Comparison of ENCODE assay signal across 28 mouse cellular contexts in genomic region chr9:39515531-39515930, GRCm38 (mm10). TPM values are rescaled to one million over a fixed set of nuclear protein-coding genes. Genes with fewer than 3 reads are reported as not detected.
"Had no signal": no experiment of that assay in that cellular context is flagged by ENCODE, and none has a peak within 500 bp of the region (broad histone marks: within the 10 kb centered on the region; RNA-seq: fewer than 3 reads in every experiment).

TSS of gene Olfr957 (minus strand) at chr9:39515809.

- H3K4me2 ChIP-seq: kidney, embryonic 15.5 days; limb, embryonic 12.5 days; liver, embryonic 11.5 days; lung, embryonic 14.5 days; midbrain, embryonic 12.5 days; midbrain, embryonic 15.5 days; neural tube, embryonic 12.5 days; neural tube, embryonic 15.5 days had no signal

- H3K9me3 ChIP-seq: kidney, embryonic 15.5 days; limb, embryonic 12.5 days; midbrain, embryonic 12.5 days; midbrain, embryonic 15.5 days; neural tube, embryonic 12.5 days; neural tube, embryonic 15.5 days had no signal

- H3K27me3 ChIP-seq: kidney, embryonic 15.5 days; limb, embryonic 12.5 days; midbrain, embryonic 12.5 days; midbrain, embryonic 15.5 days; neural tube, embryonic 12.5 days; neural tube, embryonic 15.5 days had no signal

- DNase-seq: kidney, adult 8-10 months; kidney, postnatal 10 days; kidney, postnatal 36 days; layer of hippocampus, postnatal 36 days; liver, postnatal 0 days; lung, embryonic 14.5 days; right cerebral cortex, postnatal 25 days; spleen, adult 18-20 months; thymus, adult 18-20 months; thymus, postnatal 36 days had no signal

- H3K4me1 ChIP-seq: kidney, embryonic 15.5 days; limb, embryonic 12.5 days; midbrain, embryonic 12.5 days; midbrain, embryonic 15.5 days; neural tube, embryonic 12.5 days; neural tube, embryonic 15.5 days had no signal

- H3K36me3 ChIP-seq: kidney, embryonic 15.5 days; limb, embryonic 12.5 days; midbrain, embryonic 12.5 days; midbrain, embryonic 15.5 days; neural tube, embryonic 12.5 days; neural tube, embryonic 15.5 days had no signal

- H3K4me3 ChIP-seq: kidney, embryonic 15.5 days; left cerebral cortex, adult 2 months; limb, embryonic 12.5 days; midbrain, embryonic 12.5 days; midbrain, embryonic 15.5 days; neural tube, embryonic 12.5 days; neural tube, embryonic 15.5 days had no signal

- H3K27ac ChIP-seq: kidney, embryonic 15.5 days; left cerebral cortex, adult 2 months; limb, embryonic 12.5 days; liver, embryonic 14.5 days; macrophage; midbrain, embryonic 12.5 days; midbrain, embryonic 15.5 days; neural tube, embryonic 12.5 days; neural tube, embryonic 15.5 days had no signal

- H3K9ac ChIP-seq: kidney, embryonic 15.5 days; limb, embryonic 12.5 days; liver, embryonic 14.5 days; liver, postnatal 0 days; lung, embryonic 14.5 days; midbrain, embryonic 12.5 days; midbrain, embryonic 15.5 days; neural tube, embryonic 12.5 days; neural tube, embryonic 15.5 days had no signal

- ATAC-seq: liver, postnatal 0 days; lung, postnatal 0 days; midbrain, embryonic 15.5 days had no signal

RNA-seq across cellular contexts. Expression of gene Olfr957, which starts in this region (rescaled TPM):
- total RNA-seq: layer of hippocampus, postnatal 10 days; layer of hippocampus, postnatal 36 days; left cerebral cortex, adult 2 months; left cerebral cortex, postnatal 10 days; left cerebral cortex, postnatal 36 days; megakaryocyte, adult 5-6 weeks had no signal
- polyA plus RNA-seq: kidney, embryonic 15.5 days; limb, embryonic 12.5 days; liver, embryonic 11.5 days; liver, embryonic 14.5 days; liver, postnatal 0 days; lung, embryonic 14.5 days; lung, postnatal 0 days; macrophage; midbrain, embryonic 12.5 days; midbrain, embryonic 15.5 days; neural tube, embryonic 12.5 days; neural tube, embryonic 15.5 days; stomach, embryonic 16.5 days; testis, adult 2 months; urinary bladder, adult 2 months had no signal
